Mouse (Mus musculus) heart, embryonic 15.5 days (tissue): ENCODE measurements around the gene Crmp1. TPM values are rescaled to one million over a fixed set of nuclear protein-coding genes. Genes with fewer than 3 reads are reported as not detected.

ENCODE experiments used
- ATAC-seq: fragments of 200-750 bp; cut with Nextera tagmentation; replicated peaks from 2 replicates; pipeline ENCODE4 v1.8.0; 2017; ENCODE audit warnings: low read depth, moderate TSS enrichment; ENCODE audit not compliant: insufficient number of reproducible peaks, insufficient read depth, low FRiP score
- H3K27ac ChIP-seq: fragments of 300-500 bp; sonication (generic); 2 replicates; pipeline ENCODE4 v1.5.1; 2015; ENCODE audit warnings: mild to moderate bottlenecking, inconsistent platforms
- H3K27me3 ChIP-seq: fragments of 300-500 bp; sonication (generic); 2 replicates; pipeline ENCODE4 v1.6.1; 2015; ENCODE audit warnings: inconsistent platforms
- H3K36me3 ChIP-seq: fragments of 300-500 bp; sonication (generic); 2 replicates; pipeline ENCODE4 v1.6.1; 2015; ENCODE audit warnings: mild to moderate bottlenecking, inconsistent platforms
- H3K4me1 ChIP-seq: fragments of 300-500 bp; sonication (generic); replicated peaks from 2 replicates; pipeline ENCODE4 v1.6.1; 2015; ENCODE audit warnings: inconsistent platforms
- H3K4me2 ChIP-seq: fragments of 300-500 bp; sonication (generic); 2 replicates; pipeline ENCODE4 v1.6.1; 2015; ENCODE audit warnings: inconsistent platforms, mild to moderate bottlenecking, moderate library complexity
- H3K4me3 ChIP-seq: fragments of 300-500 bp; sonication (generic); 2 replicates; pipeline ENCODE4 v1.5.1; 2015; ENCODE audit warnings: mild to moderate bottlenecking, inconsistent platforms
- H3K9ac ChIP-seq: fragments of 300-500 bp; sonication (generic); 2 replicates; pipeline ENCODE4 v1.6.1; 2015; ENCODE audit warnings: mild to moderate bottlenecking, inconsistent platforms
- H3K9me3 ChIP-seq: fragments of 300-500 bp; sonication (generic); replicated peaks from 2 replicates; pipeline ENCODE4 v1.6.1; 2016; ENCODE audit warnings: inconsistent platforms
- WGBS: fragments of 180-500 bp; shearing (Covaris S2); methylation state at CpG from one replicate; pipeline ENCODE4 v1.1.7; 2015; ENCODE audit warnings: mixed read lengths; 5-methylcytosine and 5-hydroxymethylcytosine counted together
- polyA plus RNA-seq: library from polyadenylated mRNA; unstranded; fragments of >200 nt; fragmentation: Nextera tagmentation; extraction: Ambion mirVana; gene quantifications from 2 replicates; pipeline ENCODE4 v1.2.1, GENCODE M21; 2015

Gene Crmp1
- polyA plus RNA-seq, 1 experiment from 2014 or later = 7.5 TPM

- H3K27ac ChIP-seq = peak overlapping the region; percentile 59; the same call in 1 of the 2 replicates
- WGBS = 42% methylated on average over 3 of the region's 3 CpGs
- no peaks in the 10 kb centered on the region for H3K36me3 ChIP-seq
Measured at GRCm38 (mm10) chr5:37337696-37338095, 96.0 kb downstream of the Crmp1 start.

DNA sequence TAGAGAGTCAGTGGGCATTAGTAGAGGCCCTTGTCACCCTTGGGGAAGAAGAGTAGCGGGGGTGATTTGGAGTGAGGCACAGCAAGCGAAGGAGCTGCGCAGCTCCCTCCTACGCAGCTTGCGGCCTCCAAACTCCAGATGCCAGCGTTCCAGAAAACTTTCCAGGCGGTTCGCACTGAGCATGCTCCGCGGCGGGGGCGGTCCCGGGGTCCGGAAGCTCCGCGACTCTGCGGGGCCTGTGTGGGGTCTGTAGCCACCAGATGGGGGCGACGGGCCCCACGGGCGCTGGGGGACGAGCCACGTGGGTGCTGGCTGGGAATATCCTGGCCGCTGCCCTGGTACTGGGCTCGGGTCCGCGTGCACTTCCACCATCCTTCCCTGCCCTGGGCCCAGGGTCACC, 96.5 kb downstream of the Crmp1 start, which contains the start of gene Evc2:
Gene Evc2 (plus strand): TSS at position 212 of the 400 bp plus-strand sequence.
- no peaks in the 10 kb centered on the region for H3K36me3 ChIP-seq
- peak within 1 kb of the TSS; percentile 69 for H3K9ac ChIP-seq
- H3K4me2 ChIP-seq = peak within 1 kb of the TSS; percentile 98
- peak within 1 kb of the TSS; percentile 59 for H3K27ac ChIP-seq
- H3K4me1 ChIP-seq = peaks cover 34% of the 10 kb centered on the region
- peak within 1 kb of the TSS; percentile 72 for H3K4me3 ChIP-seq
- no peaks in the 10 kb centered on the region for H3K9me3 ChIP-seq
- whole genome bisulfite sequencing = under 1% methylated on average over 27 of the region's 27 CpGs
- peaks cover 13% of the 10 kb centered on the region for H3K27me3 ChIP-seq
- peak; percentile 80 for ATAC-seq

More at GRCm38 (mm10) chr5:37337696-37338095, 96.0 kb downstream of the Crmp1 start:
- ATAC-seq = no peak
- H3K4me2 ChIP-seq = peak overlapping the region; percentile 88
- peak overlapping the region; percentile 70 for H3K4me3 ChIP-seq
- H3K9me3 ChIP-seq = no peaks in the 10 kb centered on the region
- H3K9ac ChIP-seq = peak overlapping the region; percentile 69
- peaks cover 34% of the 10 kb centered on the region for H3K4me1 ChIP-seq
- H3K27me3 ChIP-seq = peaks cover 13% of the 10 kb centered on the region

Other genes with a start within 250 kb of the Crmp1 start
- gene Gm1043, start 156.6 kb upstream of the Crmp1 start, polyA plus RNA-seq = not detected in 2 replicates
- gene Evc, start 95.0 kb downstream of the Crmp1 start, polyA plus RNA-seq = 3.5 and 6.6 TPM in 2 replicates
- gene Evc2, start 96.6 kb downstream of the Crmp1 start, polyA plus RNA-seq = 6.8 and 10.5 TPM in 2 replicates